Mouse (Mus musculus) testis, adult 2 months (tissue): ENCODE results near the gene Nrg3. TPM values are rescaled to one million over a fixed set of nuclear protein-coding genes. Genes with fewer than 3 reads are reported as not detected.

ENCODE experiments used
- H3K27ac ChIP-seq: fragments of 200-500 bp; 2 replicates; pipeline ENCODE4 v1.5.1; 2012; ENCODE audit warnings: low read depth, low read length; ENCODE audit not compliant: control insufficient read depth, insufficient read depth
- H3K27me3 ChIP-seq: fragments of 200-500 bp; 2 replicates; pipeline ENCODE4 v1.6.1; 2012; ENCODE audit warnings: mild to moderate bottlenecking, low read length, moderate library complexity; ENCODE audit not compliant: control insufficient read depth, insufficient read depth
- H3K36me3 ChIP-seq: fragments of 200-500 bp; 2 replicates; pipeline ENCODE4 v1.6.1; 2012; ENCODE audit warnings: mild to moderate bottlenecking, low read length; ENCODE audit not compliant: control insufficient read depth, insufficient read depth
- H3K4me1 ChIP-seq: fragments of 200-500 bp; 2 replicates; pipeline ENCODE4 v1.6.1; 2012; ENCODE audit warnings: low read length; ENCODE audit not compliant: control insufficient read depth, insufficient read depth
- H3K4me3 ChIP-seq: fragments of 200-500 bp; 2 replicates; pipeline ENCODE4 v1.5.1; 2012; ENCODE audit warnings: low read depth, mild to moderate bottlenecking, low read length, moderate library complexity, mixed read lengths; ENCODE audit not compliant: control insufficient read depth
- CTCF ChIP-seq: fragments of 200-500 bp; IDR thresholded peaks from 2 replicates; pipeline ENCODE4 v1.5.1; 2012; ENCODE audit warnings: low read depth, mild to moderate bottlenecking, inconsistent platforms, low read length, moderate library complexity; ENCODE audit not compliant: control insufficient read depth, insufficient read depth, insufficient replicate concordance
- POLR2A ChIP-seq: fragments of 200-500 bp; IDR thresholded peaks from 2 replicates; pipeline ENCODE4 v1.6.1; 2012; ENCODE audit warnings: low read depth, mild to moderate bottlenecking, inconsistent platforms, low read length, moderate library complexity; ENCODE audit not compliant: control insufficient read depth
- polyA plus RNA-seq: library from polyadenylated mRNA; depleted of rRNA; stranded (reverse); fragments of >200 nt; gene quantifications from 2 replicates; pipeline ENCODE4 v1.2.3, GENCODE M21; 2012

Nrg3 gene
- polyA plus RNA-seq, 1 experiment: 0.21 TPM

DNA sequence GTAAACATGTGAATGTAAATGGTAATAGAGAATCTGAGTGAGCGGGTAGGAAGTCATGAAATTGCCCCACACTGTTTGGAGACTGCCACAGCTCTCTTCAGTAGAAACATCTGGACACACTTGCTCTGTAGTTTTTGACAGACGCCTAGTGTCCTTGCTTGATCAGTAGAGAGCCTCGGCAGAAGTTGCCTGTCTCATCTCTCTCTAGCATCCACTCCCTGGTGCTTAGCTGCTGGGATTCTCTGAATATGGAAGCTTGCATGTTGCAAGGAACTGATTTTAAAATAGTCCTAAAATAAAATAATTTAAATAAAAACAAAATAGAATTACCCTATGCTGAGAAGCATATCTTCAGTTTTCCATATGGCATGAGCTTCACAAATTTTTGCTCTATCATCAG is 675.9 kb downstream of the Nrg3 start:
- Histone ChIP-seq H3K4me3 (no peak overlapping the region), H3K27me3 (no peaks in the 10 kb centered on the region), H3K4me1 (no peaks in the 10 kb centered on the region), H3K36me3 (no peaks in the 10 kb centered on the region), H3K27ac (no peak overlapping the region)
- TF ChIP-seq CTCF: no peak

GRCm38 (mm10) chr14:38775291-38776116 is 697.4 kb downstream of the Nrg3 start:
- TF ChIP-seq POLR2A (no peak), CTCF (no peak)
- no peak overlapping the region for H3K4me3 ChIP-seq
- H3K27ac ChIP-seq: no peak overlapping the region
- no peaks in the 10 kb centered on the region for H3K36me3 ChIP-seq
- no peaks in the 10 kb centered on the region for H3K27me3 ChIP-seq
- H3K4me1 ChIP-seq: no peaks in the 10 kb centered on the region

DNA sequence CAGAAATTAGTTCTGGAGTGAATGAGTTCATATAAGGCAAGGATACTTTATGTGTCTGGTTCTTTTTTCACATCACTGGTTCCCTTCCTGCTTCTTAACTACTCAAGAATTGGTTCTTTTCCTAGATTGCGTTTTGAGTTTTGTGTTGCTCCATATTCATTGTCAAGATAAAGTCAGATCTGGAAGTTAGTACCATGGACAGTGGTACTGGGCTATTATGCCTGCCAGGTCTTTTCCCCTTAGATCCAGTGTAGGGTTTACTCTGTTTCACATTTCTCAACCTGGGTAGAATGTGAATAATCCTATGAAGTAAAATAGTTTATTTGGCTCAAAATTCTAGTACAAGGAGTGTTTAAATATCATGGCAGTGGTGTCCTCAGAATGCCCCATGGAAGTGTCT is 698.1 kb downstream of the Nrg3 start:
- no peaks in the 10 kb centered on the region for H3K4me1 ChIP-seq
- H3K27me3 ChIP-seq: no peaks in the 10 kb centered on the region
- no peaks in the 10 kb centered on the region for H3K36me3 ChIP-seq
- H3K27ac ChIP-seq: no peak overlapping the region
- H3K4me3 ChIP-seq: no peak overlapping the region
- TF ChIP-seq CTCF (no peak), POLR2A (no peak)

- Histone ChIP-seq H3K4me3 (no peak overlapping the region), H3K4me1 (no peaks in the 10 kb centered on the region), H3K36me3 (no peaks in the 10 kb centered on the region), H3K27me3 (no peaks in the 10 kb centered on the region), H3K27ac (no peak overlapping the region)
- TF ChIP-seq CTCF (no peak), POLR2A (no peak)
Measured at GRCm38 (mm10) chr14:38730465-38730864, 742.4 kb downstream of the Nrg3 start.

DNA sequence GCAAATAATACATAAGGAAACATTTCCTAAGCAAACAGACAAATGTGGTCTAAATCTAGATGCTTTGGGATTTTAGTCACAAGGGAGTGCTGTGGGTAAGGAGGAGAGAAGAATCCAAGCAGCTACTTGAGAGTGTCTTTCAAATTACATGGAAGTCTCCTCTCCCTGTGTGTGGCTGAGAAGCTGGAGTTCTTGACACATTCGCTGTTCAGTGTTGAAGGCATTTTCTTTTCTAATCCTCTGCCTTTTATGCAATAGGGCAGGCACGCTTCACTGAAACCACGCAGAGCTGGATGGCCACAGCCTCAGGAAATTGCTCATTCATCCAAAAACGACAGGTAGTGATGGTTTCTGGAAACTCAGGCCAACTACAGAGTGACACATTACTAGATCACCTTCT is 769.0 kb downstream of the Nrg3 start:
- H3K4me1 ChIP-seq: no peaks in the 10 kb centered on the region
- H3K36me3 ChIP-seq: no peaks in the 10 kb centered on the region
- no peak overlapping the region for H3K27ac ChIP-seq
- TF ChIP-seq CTCF (no peak), POLR2A (no peak)
- no peaks in the 10 kb centered on the region for H3K27me3 ChIP-seq
- H3K4me3 ChIP-seq: no peak overlapping the region

GRCm38 (mm10) chr14:38702596-38703393 is 770.1 kb downstream of the Nrg3 start:
- no peaks in the 10 kb centered on the region for H3K27me3 ChIP-seq
- H3K27ac ChIP-seq: no peak overlapping the region
- H3K4me1 ChIP-seq: no peaks in the 10 kb centered on the region
- no peak overlapping the region for H3K4me3 ChIP-seq
- no peak for TF ChIP-seq POLR2A
- TF ChIP-seq CTCF: no peak
- H3K36me3 ChIP-seq: no peaks in the 10 kb centered on the region

DNA sequence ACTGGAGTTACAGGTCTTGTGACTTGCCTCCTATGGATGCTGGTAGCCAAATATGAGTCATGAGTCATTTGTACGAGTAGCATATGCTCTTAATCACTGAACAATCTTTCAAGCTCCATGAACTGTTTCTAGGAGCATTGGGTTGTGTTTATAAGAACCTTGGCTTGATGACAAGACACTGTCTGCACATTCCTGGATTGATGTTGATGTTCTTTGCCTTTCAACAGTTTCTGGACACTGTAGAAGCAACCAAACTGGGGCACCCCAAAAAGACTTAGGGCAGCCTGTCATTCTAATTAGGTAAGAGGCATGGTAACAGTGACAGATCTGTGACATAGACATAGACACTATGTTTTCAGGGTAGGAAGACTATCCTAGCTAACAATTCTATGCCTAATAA is 771.5 kb downstream of the Nrg3 start:
- H3K27me3 ChIP-seq: no peaks in the 10 kb centered on the region
- H3K4me1 ChIP-seq: no peaks in the 10 kb centered on the region
- no peaks in the 10 kb centered on the region for H3K36me3 ChIP-seq
- H3K27ac ChIP-seq: no peak overlapping the region
- TF ChIP-seq POLR2A (no peak), CTCF (no peak)
- no peak overlapping the region for H3K4me3 ChIP-seq
